Mouse (Mus musculus) bone marrow macrophage, adult 2 months (primary cell): ENCODE data around the gene Eml6.

Experiments
- CTCF ChIP-seq: IDR thresholded peaks from 2 replicates; pipeline ENCODE4 v1.5.1; 2012; ENCODE audit warnings: low read depth, mild to moderate bottlenecking, low read length, moderate library complexity
- POLR2A ChIP-seq: IDR thresholded peaks from 2 replicates; pipeline ENCODE4 v1.6.1; 2012; ENCODE audit warnings: mild to moderate bottlenecking, low read depth, low read length, borderline replicate concordance

- no peak for TF ChIP-seq POLR2A
- no peak for TF ChIP-seq CTCF
Measured at GRCm38 (mm10) chr11:29794475-29794874, 231.4 kb downstream of the Eml6 start.
